Mouse (Mus musculus) intestine, postnatal 0 days (tissue): Measurements from ENCODE around the gene Samd13. TPM values are rescaled to one million over a fixed set of nuclear protein-coding genes. Genes with fewer than 3 reads are reported as not detected.

Experiments
- ATAC-seq: fragments of 200-750 bp; cut with Nextera tagmentation; 2 replicates; pipeline ENCODE4 v1.8.0; 2017; ENCODE audit warnings: mild to moderate bottlenecking, moderate TSS enrichment, moderate library complexity
- H3K27ac ChIP-seq: fragments of 300-500 bp; sonication (generic); 2 replicates; pipeline ENCODE4 v1.5.1; 2014; ENCODE audit warnings: mild to moderate bottlenecking, low read depth, low read length, moderate library complexity
- H3K27me3 ChIP-seq: fragments of 300-500 bp; sonication (generic); replicated peaks from 2 replicates; pipeline ENCODE4 v1.6.1; 2014; ENCODE audit warnings: low read length, mixed read lengths; ENCODE audit not compliant: control insufficient read depth, insufficient read depth
- H3K36me3 ChIP-seq: fragments of 300-500 bp; sonication (generic); 2 replicates; pipeline ENCODE4 v1.6.1; 2014; ENCODE audit warnings: mild to moderate bottlenecking, moderate library complexity; ENCODE audit not compliant: control insufficient read depth, insufficient read depth
- H3K4me1 ChIP-seq: fragments of 300-500 bp; sonication (generic); replicated peaks from 2 replicates; pipeline ENCODE4 v1.6.1; 2014; ENCODE audit warnings: antibody characterized with exemption, low read length, mixed read lengths; ENCODE audit not compliant: control insufficient read depth, insufficient read depth
- H3K4me2 ChIP-seq: fragments of 300-500 bp; sonication (generic); replicated peaks from 2 replicates; pipeline ENCODE4 v1.6.1; 2014; ENCODE audit warnings: low read depth, mild to moderate bottlenecking, moderate library complexity
- H3K4me3 ChIP-seq: fragments of 300-500 bp; sonication (generic); 2 replicates; pipeline ENCODE4 v1.5.1; 2014; ENCODE audit warnings: low read depth, low read length
- H3K9ac ChIP-seq: fragments of 300-500 bp; sonication (generic); 2 replicates; pipeline ENCODE4 v1.6.1; 2014; ENCODE audit warnings: mild to moderate bottlenecking, low read depth, low read length
- H3K9me3 ChIP-seq: fragments of 300-500 bp; sonication (generic); 2 replicates; pipeline ENCODE4 v1.6.1; 2016; ENCODE audit warnings: mixed run types; ENCODE audit not compliant: control insufficient read depth
- CTCF ChIP-seq: sonication (generic); IDR thresholded peaks from 2 replicates; pipeline ENCODE4 v1.5.1; 2016; ENCODE audit warnings: low read depth, mild to moderate bottlenecking, control low read depth, antibody characterized with exemption, moderate library complexity
- WGBS: fragments of 180-500 bp; shearing (Covaris S2); extraction: QIAGEN DNeasy Blood & Tissue Kit; methylation state at CpG from one replicate; pipeline ENCODE4 v1.1.7; 2014; 5-methylcytosine and 5-hydroxymethylcytosine counted together
- polyA plus RNA-seq: library from polyadenylated mRNA; unstranded; fragments of >200 nt; fragmentation: Nextera tagmentation; extraction: Ambion mirVana; gene quantifications from 2 replicates; pipeline ENCODE4 v1.2.1, GENCODE M21; 2015

Samd13 gene
- polyA plus RNA-seq, result 0.07 and 0.14 TPM in 2 replicates

DNA sequence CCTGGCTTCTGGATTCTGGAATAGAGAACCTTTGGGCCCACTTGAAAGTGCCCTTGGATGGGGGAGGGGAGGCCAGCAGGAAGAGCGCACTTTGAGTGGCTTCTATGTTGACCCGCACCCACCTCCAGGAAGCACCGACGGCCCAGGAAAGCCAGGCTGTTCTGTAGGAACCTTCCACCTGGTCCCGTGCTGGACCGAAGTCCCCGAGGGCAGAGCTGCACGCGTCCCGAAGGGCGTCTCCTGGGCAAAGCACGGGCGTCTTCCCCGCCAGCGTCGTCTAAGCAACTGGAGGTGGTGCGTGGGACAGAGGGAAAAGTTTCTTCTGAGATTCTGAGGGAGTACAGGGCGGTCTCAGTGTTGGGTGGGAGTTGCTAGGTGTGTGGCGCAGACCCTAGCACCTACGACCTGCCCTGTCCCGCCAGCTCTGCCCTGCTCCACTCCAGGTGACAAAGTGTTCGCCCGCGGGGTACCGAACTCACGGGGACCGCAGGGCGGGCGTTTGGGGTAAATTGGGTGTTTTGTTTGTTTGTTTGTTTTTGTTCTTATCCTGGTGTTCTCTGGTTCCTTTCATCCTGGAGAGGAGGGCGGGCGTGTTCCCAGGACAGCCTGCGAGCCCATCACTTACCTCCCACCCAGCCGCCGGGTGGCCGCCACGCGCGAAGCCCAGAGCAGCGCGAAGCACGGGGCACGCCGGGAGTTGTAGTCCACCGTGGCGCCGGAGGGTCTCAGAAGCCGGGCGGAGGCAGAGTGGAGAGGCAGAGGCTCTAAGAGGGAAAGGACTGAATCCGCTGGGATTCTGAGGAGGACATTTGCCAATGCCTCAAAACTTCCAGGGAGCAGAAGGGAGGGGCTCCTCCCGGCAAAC is at the start of gene Samd13:
Gene Samd13, minus strand, starts transcription at position 782 of the 865 bp plus-strand sequence.
- Histone ChIP-seq H3K4me2 (peak within 1 kb of the TSS; percentile 92), H3K4me3 (peak within 1 kb of the TSS; percentile 49), H3K9me3 (no peaks in the 10 kb centered on the region), H3K27me3 (no peaks in the 10 kb centered on the region; the same call in 1 of the 2 replicates), H3K4me1 (peaks cover 3% of the 10 kb centered on the region; the same call in 1 of the 2 replicates), H3K27ac (no peak within 1 kb of the TSS), H3K9ac (peak within 1 kb of the TSS; percentile 53), H3K36me3 (no peaks in the 10 kb centered on the region)
- WGBS, result 2% methylated on average over 50 of the region's 50 CpGs
- ATAC-seq, result peak; percentile 75
- no peak for TF ChIP-seq CTCF

GRCm38 (mm10) chr3:146731499-146731898 is 46.1 kb upstream of the Samd13 start:
- no peaks in the 10 kb centered on the region for H3K4me1 ChIP-seq
- H3K4me2 ChIP-seq, result no peak overlapping the region
- H3K9ac ChIP-seq, result no peak overlapping the region
- H3K4me3 ChIP-seq, result no peak overlapping the region
- no peaks in the 10 kb centered on the region for H3K9me3 ChIP-seq
- no peaks in the 10 kb centered on the region for H3K27me3 ChIP-seq
- ATAC-seq, result no peak
- no peak overlapping the region for H3K27ac ChIP-seq
- H3K36me3 ChIP-seq, result peaks cover 26% of the 10 kb centered on the region; the same call in 1 of the 2 replicates
- TF ChIP-seq CTCF, result no peak
- WGBS, result 90% methylated on average over 11 of the region's 11 CpGs

DNA sequence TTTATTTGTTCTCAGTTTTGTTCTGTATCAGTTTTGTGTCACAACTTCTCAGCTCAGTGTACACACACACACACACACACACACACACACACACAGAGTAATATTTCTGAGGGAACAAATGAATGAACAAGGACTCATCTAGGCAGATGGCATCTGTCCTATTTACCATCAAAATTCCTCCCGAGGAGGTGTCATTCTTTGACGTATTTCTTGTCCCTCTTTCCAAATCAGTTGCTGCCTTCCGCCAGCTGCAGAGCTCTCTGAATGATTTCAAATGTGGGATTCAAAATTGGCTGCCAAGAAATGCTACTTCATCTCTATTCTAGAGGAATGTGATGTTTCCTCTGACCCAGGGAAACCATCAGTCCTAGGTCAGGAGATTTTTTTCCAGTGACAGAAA is 37.6 kb upstream of the Samd13 start:
- no peaks in the 10 kb centered on the region for H3K4me1 ChIP-seq
- H3K4me2 ChIP-seq, result no peak overlapping the region
- no peak overlapping the region for H3K4me3 ChIP-seq
- ATAC-seq, result no peak
- H3K27ac ChIP-seq, result no peak overlapping the region
- no peaks in the 10 kb centered on the region for H3K9me3 ChIP-seq
- WGBS, result 67% methylated on average over 3 of the region's 3 CpGs
- no peaks in the 10 kb centered on the region for H3K36me3 ChIP-seq
- no peak overlapping the region for H3K9ac ChIP-seq
- H3K27me3 ChIP-seq, result no peaks in the 10 kb centered on the region
- TF ChIP-seq CTCF, result no peak

DNA sequence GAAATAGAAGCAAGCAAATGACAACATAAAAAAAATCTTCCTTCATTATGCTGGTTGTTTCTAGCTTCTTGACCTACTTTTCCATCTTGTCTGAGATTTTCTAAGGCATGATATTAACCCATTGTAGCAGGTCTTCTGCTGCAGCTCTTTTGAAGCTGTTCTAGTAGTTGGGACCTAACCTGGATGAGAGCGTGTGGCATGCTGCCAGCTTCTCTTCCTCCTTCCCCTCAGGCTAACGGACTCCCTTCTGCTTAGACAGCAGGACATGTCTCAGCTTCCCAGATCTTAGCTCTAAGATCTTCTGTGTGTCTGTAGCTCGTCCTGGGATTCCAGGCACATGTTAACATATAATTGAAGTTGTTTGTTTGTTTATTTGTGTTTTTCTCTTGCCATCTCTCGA is 34.3 kb upstream of the Samd13 start:
- no peak for ATAC-seq
- no peak overlapping the region for H3K4me3 ChIP-seq
- H3K9ac ChIP-seq, result no peak overlapping the region
- no peaks in the 10 kb centered on the region for H3K36me3 ChIP-seq
- no peak overlapping the region for H3K4me2 ChIP-seq
- no peaks in the 10 kb centered on the region for H3K9me3 ChIP-seq
- H3K27me3 ChIP-seq, result no peaks in the 10 kb centered on the region
- no peak overlapping the region for H3K27ac ChIP-seq
- H3K4me1 ChIP-seq, result no peaks in the 10 kb centered on the region
- TF ChIP-seq CTCF, result no peak
- WGBS, result 77% methylated on average over 4 of the region's 4 CpGs

DNA sequence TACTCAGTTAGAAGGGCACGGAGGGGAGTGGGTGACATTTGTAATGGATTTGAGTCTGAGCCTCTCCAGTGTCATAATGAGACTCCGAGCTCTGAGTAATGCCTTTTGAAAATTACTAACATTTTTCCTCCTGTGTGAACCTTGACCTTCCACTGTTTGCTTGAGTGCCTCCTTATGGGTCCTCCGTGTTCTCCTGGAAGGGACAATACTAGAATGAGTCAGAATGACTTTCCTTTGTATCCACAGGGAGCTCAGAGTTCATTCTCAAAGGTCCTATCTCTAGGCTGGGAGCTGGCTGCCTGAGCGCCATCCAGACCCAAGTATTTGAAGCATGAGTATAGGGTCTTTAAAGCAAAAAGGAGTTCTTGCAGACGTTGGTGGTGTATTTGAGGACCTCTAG is 32.9 kb upstream of the Samd13 start:
- Histone ChIP-seq H3K4me3 (no peak overlapping the region), H3K9ac (no peak overlapping the region), H3K27me3 (no peaks in the 10 kb centered on the region), H3K27ac (no peak overlapping the region), H3K4me2 (no peak overlapping the region), H3K4me1 (no peaks in the 10 kb centered on the region), H3K36me3 (no peaks in the 10 kb centered on the region), H3K9me3 (no peaks in the 10 kb centered on the region)
- TF ChIP-seq CTCF, result no peak
- 48% methylated on average over 5 of the region's 5 CpGs for WGBS
- peak; percentile 98 for ATAC-seq

- Histone ChIP-seq H3K36me3 (no peaks in the 10 kb centered on the region), H3K27ac (no peak overlapping the region), H3K27me3 (no peaks in the 10 kb centered on the region), H3K4me2 (no peak overlapping the region), H3K4me3 (no peak overlapping the region), H3K9ac (no peak overlapping the region), H3K4me1 (no peaks in the 10 kb centered on the region), H3K9me3 (no peaks in the 10 kb centered on the region)
- ATAC-seq, result no peak
- WGBS, result 75% methylated on average over 7 of the region's 7 CpGs
- no peak for TF ChIP-seq CTCF
Measured at GRCm38 (mm10) chr3:146712305-146712704, 26.9 kb upstream of the Samd13 start.
